Mouse (Mus musculus) neural tube, embryonic 11.5 days (tissue): ENCODE results near the gene Olfr411. TPM values are rescaled to one million over a fixed set of nuclear protein-coding genes. Genes with fewer than 3 reads are reported as not detected.

ENCODE experiments used
- ATAC-seq: fragments of 200-750 bp; cut with Nextera tagmentation; 2 replicates; pipeline ENCODE4 v1.8.0; 2017; ENCODE audit warnings: moderate number of reproducible peaks, mild to moderate bottlenecking, moderate TSS enrichment, moderate library complexity; ENCODE audit not compliant: insufficient read depth, low FRiP score, low TSS enrichment
- DNase-seq: peaks from one replicate; pipeline ENCODE4 v3.0.0-alpha.2; 2015; ENCODE audit warnings: low spot score
- H3K27ac ChIP-seq: fragments of 300-500 bp; sonication (generic); 2 replicates; pipeline ENCODE4 v1.5.1; 2014; ENCODE audit warnings: low read depth, mild to moderate bottlenecking, low read length
- H3K27me3 ChIP-seq: fragments of 300-500 bp; sonication (generic); 2 replicates; pipeline ENCODE4 v1.6.1; 2014; ENCODE audit warnings: mild to moderate bottlenecking, low read length, mixed read lengths; ENCODE audit not compliant: control insufficient read depth, insufficient read depth
- H3K36me3 ChIP-seq: fragments of 300-500 bp; sonication (generic); 2 replicates; pipeline ENCODE4 v1.6.1; 2014; ENCODE audit warnings: mild to moderate bottlenecking, low read length, moderate library complexity, mixed read lengths; ENCODE audit not compliant: control insufficient read depth, insufficient read depth
- H3K4me1 ChIP-seq: fragments of 300-500 bp; sonication (generic); 2 replicates; pipeline ENCODE4 v1.6.1; 2014; ENCODE audit warnings: low read length, mixed read lengths; ENCODE audit not compliant: control insufficient read depth, insufficient read depth
- H3K4me2 ChIP-seq: fragments of 300-500 bp; sonication (generic); 2 replicates; pipeline ENCODE4 v1.6.1; 2014; ENCODE audit warnings: low read depth, mild to moderate bottlenecking, moderate library complexity
- H3K4me3 ChIP-seq: fragments of 300-500 bp; sonication (generic); 2 replicates; pipeline ENCODE4 v1.5.1; 2014; ENCODE audit warnings: low read depth, low read length
- H3K9ac ChIP-seq: fragments of 300-500 bp; sonication (generic); 2 replicates; pipeline ENCODE4 v1.6.1; 2014; ENCODE audit warnings: mild to moderate bottlenecking, low read length
- H3K9me3 ChIP-seq: fragments of 300-500 bp; sonication (generic); 2 replicates; pipeline ENCODE4 v1.6.1; 2016; ENCODE audit warnings: low read length; ENCODE audit not compliant: control insufficient read depth
- WGBS: fragments of 180-500 bp; shearing (Covaris S2); extraction: QIAGEN DNeasy Blood & Tissue Kit; methylation state at CpG from one replicate; pipeline ENCODE4 v1.1.7; 2014; 5-methylcytosine and 5-hydroxymethylcytosine counted together
- polyA plus RNA-seq: library from polyadenylated mRNA; unstranded; fragments of >200 nt; fragmentation: Nextera tagmentation; extraction: Ambion mirVana; gene quantifications from 2 replicates; pipeline ENCODE4 v1.2.1, GENCODE M21; 2014

Olfr411 gene
- not detected in 2 replicates for polyA plus RNA-seq

DNA sequence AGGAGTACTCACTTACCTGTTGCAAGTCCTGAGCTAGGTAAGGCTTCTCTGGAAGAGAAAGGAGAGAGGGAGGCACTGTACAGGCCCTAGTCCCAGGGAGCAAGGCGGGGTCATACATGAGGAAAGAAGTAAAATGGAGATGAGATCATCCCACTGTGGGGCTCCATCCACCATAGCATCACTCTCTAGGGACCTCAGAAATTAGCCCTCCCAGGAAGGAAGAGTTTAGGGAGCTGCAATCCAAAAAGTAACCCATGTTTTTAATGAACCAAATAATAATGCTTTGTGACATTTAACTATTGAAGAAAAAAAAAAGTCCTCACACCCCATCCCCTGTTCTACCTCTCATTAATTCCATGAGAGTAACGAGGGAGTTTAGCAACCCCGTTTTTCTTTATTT is at the start of gene Olfr411:
Olfr411 (minus strand) TSS at position 101 of the 400 bp plus-strand sequence.
- H3K36me3 ChIP-seq, result no peaks in the 10 kb centered on the region
- no peak within 1 kb of the TSS for H3K4me3 ChIP-seq
- ATAC-seq (no peak), DNase-seq (no peak)
- H3K4me1 ChIP-seq, result no peaks in the 10 kb centered on the region
- WGBS, result 79% methylated on average over 3 of the region's 3 CpGs
- H3K9ac ChIP-seq, result no peak within 1 kb of the TSS
- no peaks in the 10 kb centered on the region for H3K9me3 ChIP-seq
- H3K27ac ChIP-seq, result no peak within 1 kb of the TSS
- no peaks in the 10 kb centered on the region for H3K27me3 ChIP-seq
- H3K4me2 ChIP-seq, result no peak within 1 kb of the TSS

GRCm38 (mm10) chr11:74402126-74402525 is 49.7 kb upstream of the Olfr411 start:
- no peaks in the 10 kb centered on the region for H3K9me3 ChIP-seq
- no peak overlapping the region for H3K4me3 ChIP-seq
- no peak overlapping the region for H3K4me2 ChIP-seq
- no peaks in the 10 kb centered on the region for H3K4me1 ChIP-seq
- no peak overlapping the region for H3K27ac ChIP-seq
- no peaks in the 10 kb centered on the region for H3K36me3 ChIP-seq
- H3K9ac ChIP-seq, result no peak overlapping the region
- 67% methylated on average over 2 of the region's 2 CpGs for WGBS
- ATAC-seq (no peak), DNase-seq (no peak)
- H3K27me3 ChIP-seq, result no peaks in the 10 kb centered on the region

- 90% methylated on average over 18 of the region's 18 CpGs for WGBS
- ATAC-seq (no peak), DNase-seq (no peak)
- H3K4me1 ChIP-seq, result no peaks in the 10 kb centered on the region
- H3K27ac ChIP-seq, result no peak overlapping the region
- H3K9me3 ChIP-seq, result no peaks in the 10 kb centered on the region
- H3K9ac ChIP-seq, result no peak overlapping the region
- H3K36me3 ChIP-seq, result no peaks in the 10 kb centered on the region
- H3K27me3 ChIP-seq, result no peaks in the 10 kb centered on the region
- H3K4me3 ChIP-seq, result no peak overlapping the region
- no peak overlapping the region for H3K4me2 ChIP-seq
Measured at GRCm38 (mm10) chr11:74395583-74395982, 43.1 kb upstream of the Olfr411 start.

DNA sequence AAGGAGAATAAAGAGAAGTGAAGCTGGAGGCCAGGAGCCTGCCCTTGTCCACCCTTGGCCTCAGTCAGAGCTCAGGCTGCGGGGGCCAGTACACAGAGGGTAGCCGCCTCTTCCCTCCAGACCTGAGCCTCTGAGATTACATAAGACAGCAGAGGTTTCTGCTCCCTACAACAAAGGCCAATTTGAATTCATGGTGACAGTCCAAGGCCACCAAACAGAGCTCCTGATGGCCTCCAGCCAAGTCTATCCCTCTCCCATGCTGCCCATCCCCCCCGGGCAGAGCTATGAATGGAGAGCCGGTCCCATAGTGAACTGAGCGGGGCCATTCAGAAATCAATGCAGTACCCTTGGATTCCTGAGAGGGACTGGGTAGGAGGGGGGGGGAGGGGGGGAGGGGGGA is 41.0 kb upstream of the Olfr411 start:
- ATAC-seq, result no peak
- H3K27me3 ChIP-seq, result no peaks in the 10 kb centered on the region
- H3K36me3 ChIP-seq, result no peaks in the 10 kb centered on the region
- no peak overlapping the region for H3K9ac ChIP-seq
- H3K9me3 ChIP-seq, result no peaks in the 10 kb centered on the region
- no peak for DNase-seq
- no peaks in the 10 kb centered on the region for H3K4me1 ChIP-seq
- no peak overlapping the region for H3K27ac ChIP-seq
- no peak overlapping the region for H3K4me3 ChIP-seq
- no peak overlapping the region for H3K4me2 ChIP-seq
- 80% methylated on average over 5 of the region's 5 CpGs for WGBS

DNA sequence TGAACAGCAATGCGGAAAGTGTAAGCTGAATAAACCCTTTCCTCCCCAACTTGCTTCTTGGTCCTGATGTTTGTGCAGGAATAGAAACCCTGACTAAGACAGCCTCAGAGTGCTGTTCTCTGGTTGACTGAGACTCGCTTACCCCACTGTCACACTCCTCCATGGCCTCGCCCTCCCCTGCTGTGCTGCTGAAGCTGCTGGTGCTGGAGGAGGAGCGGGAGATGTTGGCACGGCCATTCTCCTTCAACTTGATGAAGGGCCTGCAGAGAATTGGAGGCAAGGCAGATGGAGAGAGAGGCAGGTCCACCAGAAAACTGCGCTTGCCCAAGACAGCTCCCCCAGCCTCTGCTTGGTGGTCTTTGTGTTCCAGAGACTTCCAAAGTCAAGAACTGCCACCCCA is 40.5 kb upstream of the Olfr411 start:
- Histone ChIP-seq H3K36me3 (no peaks in the 10 kb centered on the region), H3K9ac (no peak overlapping the region), H3K27me3 (no peaks in the 10 kb centered on the region), H3K9me3 (no peaks in the 10 kb centered on the region), H3K4me2 (no peak overlapping the region), H3K4me3 (no peak overlapping the region), H3K27ac (no peak overlapping the region), H3K4me1 (no peaks in the 10 kb centered on the region)
- WGBS, result 76% methylated on average over 6 of the region's 6 CpGs
- ATAC-seq, result no peak
- DNase-seq, result no peak

- WGBS, result 87% methylated on average over 11 of the region's 11 CpGs
- H3K27me3 ChIP-seq, result no peaks in the 10 kb centered on the region
- no peaks in the 10 kb centered on the region for H3K36me3 ChIP-seq
- no peaks in the 10 kb centered on the region for H3K9me3 ChIP-seq
- H3K4me2 ChIP-seq, result no peak overlapping the region
- no peak overlapping the region for H3K4me3 ChIP-seq
- ATAC-seq (no peak), DNase-seq (no peak)
- H3K9ac ChIP-seq, result no peak overlapping the region
- H3K4me1 ChIP-seq, result no peaks in the 10 kb centered on the region
- no peak overlapping the region for H3K27ac ChIP-seq
Measured at GRCm38 (mm10) chr11:74391899-74392298, 39.4 kb upstream of the Olfr411 start.

- H3K9me3 ChIP-seq, result no peaks in the 10 kb centered on the region
- ATAC-seq, result no peak
- WGBS, result 83% methylated on average over 5 of the region's 5 CpGs
Measured at GRCm38 (mm10) chr11:74387203-74387602, 34.8 kb upstream of the Olfr411 start.

DNA sequence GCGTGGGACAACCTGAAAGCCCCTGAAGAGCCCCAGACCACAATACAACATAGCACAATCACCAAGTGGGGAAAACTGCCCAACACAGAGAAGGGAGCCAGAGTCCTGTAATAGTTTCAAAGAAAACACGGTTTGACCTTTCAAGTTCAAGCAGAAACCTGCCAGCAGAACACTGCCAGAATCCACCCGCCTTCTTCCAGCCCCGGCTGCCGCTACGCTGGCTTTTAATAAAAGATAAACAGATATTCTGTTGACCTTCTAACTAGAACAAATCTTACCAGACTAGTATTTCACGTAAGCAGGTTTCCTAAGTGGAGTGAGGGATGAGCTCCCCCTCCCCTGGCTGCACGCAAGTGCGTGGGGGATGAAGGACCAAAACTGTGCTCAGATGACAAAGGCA is 33.2 kb upstream of the Olfr411 start:
- Histone ChIP-seq H3K9ac (no peak overlapping the region), H3K4me2 (no peak overlapping the region), H3K4me3 (no peak overlapping the region), H3K36me3 (no peaks in the 10 kb centered on the region), H3K4me1 (no peaks in the 10 kb centered on the region), H3K9me3 (no peaks in the 10 kb centered on the region), H3K27me3 (no peaks in the 10 kb centered on the region), H3K27ac (no peak overlapping the region)
- 86% methylated on average over 9 of the region's 9 CpGs for WGBS
- DNase-seq (no peak), ATAC-seq (no peak)

More at GRCm38 (mm10) chr11:74387203-74387602, 34.8 kb upstream of the Olfr411 start:
- no peak overlapping the region for H3K4me2 ChIP-seq
- H3K4me1 ChIP-seq, result no peaks in the 10 kb centered on the region
- H3K9ac ChIP-seq, result no peak overlapping the region
- no peak overlapping the region for H3K27ac ChIP-seq
- H3K4me3 ChIP-seq, result no peak overlapping the region
- H3K36me3 ChIP-seq, result no peaks in the 10 kb centered on the region
- H3K27me3 ChIP-seq, result no peaks in the 10 kb centered on the region
- no peak for DNase-seq

DNA sequence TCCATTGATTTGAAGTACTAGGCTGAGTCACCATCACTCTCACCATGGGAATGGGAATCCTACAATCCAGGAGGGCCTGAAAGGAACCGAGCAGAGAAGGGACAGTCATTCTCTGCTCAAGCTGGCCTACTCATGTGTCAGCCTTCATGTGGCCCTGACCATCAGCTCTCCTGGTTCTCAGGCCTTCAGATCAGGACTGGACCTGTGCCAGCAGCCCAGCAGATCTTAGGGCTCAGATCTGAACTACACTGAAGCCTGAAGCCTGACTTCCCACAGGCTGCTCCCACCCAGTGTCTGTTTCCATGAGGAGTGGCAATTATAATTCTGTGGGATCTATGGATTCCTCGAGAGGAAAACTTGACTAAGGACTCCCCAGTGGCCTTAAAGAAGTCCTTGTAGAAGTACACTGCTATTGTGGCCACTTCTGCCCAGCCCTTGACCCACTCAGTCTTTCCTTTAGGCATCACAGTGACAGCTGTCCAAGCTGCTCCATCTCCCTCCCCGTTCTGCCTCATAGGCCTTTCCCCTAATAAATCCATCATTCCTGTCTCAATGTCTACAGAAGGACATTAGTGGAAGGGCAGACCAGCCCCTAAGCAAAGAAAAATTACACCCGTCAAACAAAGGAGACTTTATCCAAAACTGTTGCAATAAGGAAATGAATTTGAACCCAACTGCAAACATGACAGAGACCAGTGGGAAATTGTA is 26.9 kb upstream of the Olfr411 start:
- no peak for DNase-seq
- ATAC-seq, result no peak
- no peaks in the 10 kb centered on the region for H3K4me1 ChIP-seq
- no peak overlapping the region for H3K9ac ChIP-seq
- no peaks in the 10 kb centered on the region for H3K9me3 ChIP-seq
- no peak overlapping the region for H3K4me2 ChIP-seq
- 66% methylated on average over 4 of the region's 4 CpGs for WGBS
- no peaks in the 10 kb centered on the region for H3K27me3 ChIP-seq
- H3K27ac ChIP-seq, result no peak overlapping the region
- no peaks in the 10 kb centered on the region for H3K36me3 ChIP-seq
- no peak overlapping the region for H3K4me3 ChIP-seq
